In the genomic region with DNA sequence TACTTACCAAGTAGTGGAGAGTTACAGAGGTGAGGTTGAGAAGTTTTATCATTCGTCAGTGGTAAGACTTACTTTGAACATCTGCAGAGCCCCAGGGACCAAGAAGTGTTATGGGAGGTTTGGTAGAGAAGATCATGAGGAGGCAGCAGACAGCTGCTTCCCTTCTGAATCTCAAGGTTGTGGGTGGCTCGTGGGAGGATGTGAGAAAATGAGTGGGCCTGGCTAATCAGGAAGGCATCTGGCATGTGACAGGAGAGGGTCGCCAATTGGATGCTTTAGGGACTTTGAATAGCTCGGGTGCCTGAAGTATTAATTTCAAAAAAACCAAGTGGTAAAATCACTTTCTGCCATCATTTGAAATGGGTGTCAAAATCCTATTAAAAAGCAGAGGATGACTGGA, we compare ENCODE assay signal across 15 mouse cellular contexts.
DNase-seq lines count a peak whose midpoint lies in the region; ATAC-seq and TF ChIP-seq lines count a peak whose summit lies in the region.
"Had no signal": no experiment of that assay in that cellular context is flagged by ENCODE, and none has a peak within 500 bp of the region (broad histone marks: within the 10 kb centered on the region; RNA-seq: fewer than 3 reads in every experiment).

No protein-coding gene starts in this region.

- no peak overlapping the region for H3K4me3 ChIP-seq in forebrain, embryonic 16.5 days (replicated peaks; ENCODE audit: low read length)
- H3K4me3 ChIP-seq in forebrain, embryonic 10.5 days: no peak overlapping the region
- no peak overlapping the region for H3K4me3 ChIP-seq in lung, postnatal 0 days (ENCODE audit: low read depth, low read length)
- H3K4me3 ChIP-seq: heart, embryonic 15.5 days had no signal

- H3K9ac ChIP-seq in forebrain, embryonic 16.5 days (replicated peaks; ENCODE audit: low read depth, low read length): no peak overlapping the region
- no peak overlapping the region for H3K9ac ChIP-seq in lung, postnatal 0 days (replicated peaks; ENCODE audit: low read depth)
- H3K9ac ChIP-seq: heart, embryonic 15.5 days had no signal

- TF ChIP-seq CTCF in lung, postnatal 0 days (IDR thresholded peaks at IDR 0.05): no peak

- no peaks in the 10 kb centered on the region for H3K27me3 ChIP-seq in forebrain, embryonic 16.5 days (replicated peaks; ENCODE audit: control insufficient read depth, insufficient read depth, low read length)
- no peaks in the 10 kb centered on the region for H3K27me3 ChIP-seq in forebrain, embryonic 10.5 days (ENCODE audit: poor library complexity, severe bottlenecking)
- no peaks in the 10 kb centered on the region for H3K27me3 ChIP-seq in lung, postnatal 0 days (replicated peaks; ENCODE audit: insufficient read depth, low read length)
- H3K27me3 ChIP-seq: heart, embryonic 15.5 days; Patski had no signal

- TF ChIP-seq EP300 in lung, postnatal 0 days (IDR thresholded peaks at IDR 0.05): no peak

- H3K9me3 ChIP-seq in forebrain, embryonic 16.5 days (ENCODE audit: control insufficient read depth, low read length): no peaks in the 10 kb centered on the region
- H3K9me3 ChIP-seq in forebrain, embryonic 10.5 days: no peaks in the 10 kb centered on the region
- no peaks in the 10 kb centered on the region for H3K9me3 ChIP-seq in lung, postnatal 0 days (ENCODE audit: low read length)
- H3K9me3 ChIP-seq: heart, embryonic 15.5 days had no signal

- H3K36me3 ChIP-seq in forebrain, embryonic 16.5 days (ENCODE audit: control insufficient read depth, insufficient read depth): no peaks in the 10 kb centered on the region
- H3K36me3 ChIP-seq in forebrain, embryonic 10.5 days (replicated peaks): no peaks in the 10 kb centered on the region
- H3K36me3 ChIP-seq in lung, postnatal 0 days (ENCODE audit: insufficient read depth, low read length): no peaks in the 10 kb centered on the region
- H3K36me3 ChIP-seq: heart, embryonic 15.5 days had no signal

- DNase-seq in forebrain, embryonic 10.5 days (ENCODE audit: extremely low spot score, low spot score): no peak
- DNase-seq in layer of hippocampus, adult 11-12 months (ENCODE audit: low spot score): peak; percentile 72
- peak; percentile 35 to 65 for DNase-seq in left cerebral cortex, adult 18-20 months (ENCODE audit: low spot score in 2 of 2)
- DNase-seq in right cerebral cortex, postnatal 36 days (ENCODE audit: low spot score in 2 of 2): peak; percentile 49 to 51
- no peak for DNase-seq in thymus, postnatal 4 days
- DNase-seq in heart, adult 8-10 months (ENCODE audit: low spot score): no peak
- no peak for DNase-seq in lung, postnatal 0 days (ENCODE audit: low spot score)
- DNase-seq: cerebellum, postnatal 14 days; gastrocnemius, postnatal 36 days; kidney, postnatal 25 days; lung, postnatal 10 days had no signal

- 66% methylated on average over 4 of the region's 4 CpGs for WGBS in forebrain, embryonic 16.5 days
- WGBS in forebrain, embryonic 10.5 days: 78% methylated on average over 4 of the region's 4 CpGs
- 40% methylated on average over 4 of the region's 4 CpGs for WGBS in lung, postnatal 0 days

- H3K4me1 ChIP-seq in forebrain, embryonic 16.5 days (replicated peaks; ENCODE audit: control insufficient read depth, insufficient read depth, low read length): no peaks in the 10 kb centered on the region; the same call in 1 of the 2 replicates
- H3K4me1 ChIP-seq in forebrain, embryonic 10.5 days: no peaks in the 10 kb centered on the region
- no peaks in the 10 kb centered on the region for H3K4me1 ChIP-seq in lung, postnatal 0 days (ENCODE audit: insufficient read depth, low read depth, low read length)
- H3K4me1 ChIP-seq: heart, embryonic 15.5 days had no signal

- ATAC-seq in forebrain, embryonic 16.5 days: 0 out of 2 replicates have a peak, but pooled peaks have one; percentile 23
- ATAC-seq in lung, postnatal 0 days: no peak
- ATAC-seq: intestine, postnatal 0 days; Patski had no signal

- no peak overlapping the region for H3K27ac ChIP-seq in forebrain, embryonic 16.5 days (ENCODE audit: low read length)
- H3K27ac ChIP-seq in forebrain, embryonic 10.5 days: no peak overlapping the region
- H3K27ac ChIP-seq in lung, postnatal 0 days (ENCODE audit: low read length): no peak overlapping the region
- H3K27ac ChIP-seq: heart, embryonic 15.5 days had no signal

- no peak overlapping the region for H3K4me2 ChIP-seq in forebrain, embryonic 16.5 days (ENCODE audit: low read length)
- H3K4me2 ChIP-seq in lung, postnatal 0 days (replicated peaks; ENCODE audit: low read depth, low read length): no peak overlapping the region
- H3K4me2 ChIP-seq: heart, embryonic 15.5 days had no signal

Comparison
In these comparisons a context has a peak if more than half of its experiments do, and no peak if none do; other contexts are left out.
1. DNase-seq: peak in layer of hippocampus, adult 11-12 months (single experiment), left cerebral cortex, adult 18-20 months (2 of 2) and right cerebral cortex, postnatal 36 days (2 of 2); none in forebrain, embryonic 10.5 days (single experiment), thymus, postnatal 4 days (single experiment), heart, adult 8-10 months (single experiment) and lung, postnatal 0 days (single experiment).